Mouse (Mus musculus): Measurements from ENCODE around the gene Pacsin2. TPM values are rescaled to one million over a fixed set of nuclear protein-coding genes. Genes with fewer than 3 reads are reported as not detected.

Pacsin2 gene
- total and polyA plus RNA-seq, 3 experiments, result 48.4 to 85.5 (median 53.7) TPM

DNA sequence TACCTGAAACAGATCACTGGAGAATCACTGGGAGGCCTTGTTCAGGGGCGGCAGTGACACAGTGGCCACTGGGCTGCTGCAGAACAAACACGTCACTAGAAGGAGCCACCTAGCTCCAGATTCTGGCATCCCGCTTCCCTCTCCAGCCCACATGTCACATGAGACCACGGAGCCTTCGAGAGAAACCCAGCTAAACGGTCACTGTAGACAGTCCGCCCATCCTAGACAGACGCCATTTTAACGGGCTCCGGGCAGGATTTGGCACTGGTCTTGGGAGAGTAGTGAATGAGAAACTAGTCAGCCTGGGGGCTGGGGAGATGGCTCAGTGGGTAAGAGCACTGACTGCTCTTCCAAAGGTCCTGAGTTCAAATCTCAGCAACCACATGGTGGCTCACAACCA is 19.9 kb upstream of the Pacsin2 start:
- no peak overlapping the region for H3K4me2 ChIP-seq (ENCODE audit: insufficient read depth, low read depth, poor library complexity, severe bottlenecking)
- in situ Hi-C loops (cut with MboI; ENCODE audit: low pct_ligation_motif_present, low pct_unique_long_range_greater_than_20kb, low sequenced_read_pairs) (no loop called here), dilution Hi-C loops (cut with MboI; ENCODE audit: extremely low pct_ligation_motif_present, extremely low pct_unique_long_range_greater_than_20kb, low sequenced_read_pairs) (no loop called here)
- H3K27ac ChIP-seq (ENCODE audit: insufficient read depth, low read depth), result no peak overlapping the region
- no peak overlapping the region for H3K4me3 ChIP-seq (replicated peaks in 1 of 3; ENCODE audit: low read depth in 2 of 3, low read length in 2 of 3, poor library complexity in 1 of 3)
- no peak overlapping the region for H3K9ac ChIP-seq (ENCODE audit: insufficient read depth, low read depth)
- peaks cover 13 to 30% of the 10 kb centered on the region in 2 experiments for H3K4me1 ChIP-seq (ENCODE audit: control insufficient read depth in 1 of 2, insufficient read depth in 2 of 2)
- H3K27me3 ChIP-seq (replicated peaks), result no peaks in the 10 kb centered on the region
- H3K36me3 ChIP-seq (replicated peaks in 1 of 2; ENCODE audit: control insufficient read depth in 1 of 2, insufficient read depth in 1 of 2, low read length in 1 of 2), result peaks cover 0 to 24% of the 10 kb centered on the region in 2 experiments
- TF ChIP-seq JUND (conservative IDR thresholded peaks at IDR 0.05; ENCODE audit: low read depth, low read length), result no peak
- TF ChIP-seq ELF1 (IDR thresholded peaks at IDR 0.05; ENCODE audit: low read depth, low read length), result no peak
- no peak for TF ChIP-seq UBTF (IDR thresholded peaks at IDR 0.05; ENCODE audit: low read depth, low read length)
- no peak for TF ChIP-seq ZC3H11A (IDR thresholded peaks at IDR 0.05; ENCODE audit: low read depth, low read length)
- TF ChIP-seq CHD1 (IDR thresholded peaks at IDR 0.05; ENCODE audit: low read depth, low read length), result no peak
- no peak for TF ChIP-seq RAD21 (IDR thresholded peaks at IDR 0.05; ENCODE audit: low read depth, low read length)
- TF ChIP-seq KAT2A (IDR thresholded peaks at IDR 0.05; ENCODE audit: insufficient replicate concordance, low read length), result no peak
- TF ChIP-seq NELFE (IDR thresholded peaks at IDR 0.05; ENCODE audit: low read depth, low read length), result no peak
- TF ChIP-seq POLR2A (IDR thresholded peaks at IDR 0.05; ENCODE audit: low read depth, low read length), result no peak
- no peak for TF ChIP-seq ZNF384 (IDR thresholded peaks at IDR 0.05; ENCODE audit: low read depth, low read length)
- TF ChIP-seq USF2 (conservative IDR thresholded peaks at IDR 0.05; ENCODE audit: low read depth, low read length), result no peak
- TF ChIP-seq RCOR1 (conservative IDR thresholded peaks at IDR 0.05; ENCODE audit: low read depth, low read length), result no peak
- no peak for TF ChIP-seq MXI1 (IDR thresholded peaks at IDR 0.05; ENCODE audit: low read depth, low read length)
- no peak for TF ChIP-seq ZKSCAN1 (IDR thresholded peaks at IDR 0.05; ENCODE audit: borderline replicate concordance, low read depth, low read length)
- TF ChIP-seq ZMIZ1 (IDR thresholded peaks at IDR 0.05; ENCODE audit: low read depth, low read length), result no peak
- no peaks in the 10 kb centered on the region for H3K79me2 ChIP-seq (replicated peaks; ENCODE audit: control insufficient read depth, extremely low read depth, insufficient read depth, poor library complexity, severe bottlenecking)
- no peaks in the 10 kb centered on the region for H3K9me3 ChIP-seq (replicated peaks; ENCODE audit: low read length)
- DNase-seq (ENCODE audit: extremely low read depth), result no peak

GRCm38 (mm10) chr15:83483482-83483881 is 19.1 kb upstream of the Pacsin2 start:
- Histone ChIP-seq H3K9me3 (replicated peaks; ENCODE audit: low read length) (no peaks in the 10 kb centered on the region), H3K4me2 (ENCODE audit: insufficient read depth, low read depth, poor library complexity, severe bottlenecking) (no peak overlapping the region), H3K4me1 (ENCODE audit: control insufficient read depth in 1 of 2, insufficient read depth in 2 of 2) (peaks cover 13 to 35% of the 10 kb centered on the region in 2 experiments), H3K27ac (ENCODE audit: insufficient read depth, low read depth) (no peak overlapping the region), H3K36me3 (replicated peaks in 1 of 2; ENCODE audit: control insufficient read depth in 1 of 2, insufficient read depth in 1 of 2, low read length in 1 of 2) (peaks cover 0 to 19% of the 10 kb centered on the region in 2 experiments), H3K9ac (ENCODE audit: insufficient read depth, low read depth) (no peak overlapping the region), H3K4me3 (replicated peaks in 1 of 3; ENCODE audit: low read depth in 2 of 3, low read length in 2 of 3, poor library complexity in 1 of 3) (no peak overlapping the region), H3K27me3 (replicated peaks) (no peaks in the 10 kb centered on the region), H3K79me2 (replicated peaks; ENCODE audit: control insufficient read depth, extremely low read depth, insufficient read depth, poor library complexity, severe bottlenecking) (no peaks in the 10 kb centered on the region)
- peak; percentile 78 for DNase-seq (ENCODE audit: extremely low read depth)
- TF ChIP-seq TBP (conservative IDR thresholded peaks at IDR 0.05; ENCODE audit: low read depth, low read length) (no peak), CTCF (conservative IDR thresholded peaks at IDR 0.05 in 1 of 2, IDR thresholded peaks at IDR 0.05 in 1 of 2; ENCODE audit: low read depth in 2 of 2, low read length in 2 of 2) (peak; percentile 45 to 76), SMC3 (IDR thresholded peaks at IDR 0.05; ENCODE audit: low read depth, low read length) (peak; percentile 84), ZC3H11A (IDR thresholded peaks at IDR 0.05; ENCODE audit: low read depth, low read length) (peak; percentile 62), RAD21 (IDR thresholded peaks at IDR 0.05; ENCODE audit: low read depth, low read length) (peak; percentile 82)
- in situ Hi-C loops (cut with MboI; ENCODE audit: low pct_ligation_motif_present, low pct_unique_long_range_greater_than_20kb, low sequenced_read_pairs) (no loop called here), dilution Hi-C loops (cut with MboI; ENCODE audit: extremely low pct_ligation_motif_present, extremely low pct_unique_long_range_greater_than_20kb, low sequenced_read_pairs) (no loop called here)

All from CH12.LX (cell line).